Mouse (Mus musculus): ENCODE measurements around the gene Gal3st2b. TPM values are rescaled to one million over a fixed set of nuclear protein-coding genes. Genes with fewer than 3 reads are reported as not detected.
"Not testable (repeated sequence)": the region's sequence is repeated elsewhere in the genome, so short reads cannot be mapped to it uniquely, and the experiment has no call there.

The Gal3st2b gene
- polyA plus RNA-seq, 1 experiment: 0.30 TPM

GRCm38 (mm10) chr1:93980932-93981331 lies 62.8 kb downstream of the Gal3st2b start:
- DNase-seq (ENCODE audit: low read depth): not testable (repeated sequence)

GRCm38 (mm10) chr1:93986167-93986566 lies 68.1 kb downstream of the Gal3st2b start:
- no peak for DNase-seq (ENCODE audit: low read depth)

- no peak for DNase-seq (ENCODE audit: low read depth)
Measured at GRCm38 (mm10) chr1:93988786-93989185, 70.7 kb downstream of the Gal3st2b start.

GRCm38 (mm10) chr1:93990209-93990608 lies 72.1 kb downstream of the Gal3st2b start, which contains the start of gene Gal3st2c:
Gal3st2c (plus strand) TSS chr1:93990509.
- not testable (repeated sequence) for DNase-seq (ENCODE audit: low read depth)

- not testable (repeated sequence) for DNase-seq (ENCODE audit: low read depth)
Measured at GRCm38 (mm10) chr1:93991068-93991467, 73.0 kb downstream of the Gal3st2b start.

- not testable (repeated sequence) for DNase-seq (ENCODE audit: low read depth)
Measured at GRCm38 (mm10) chr1:93991491-93991890, 73.4 kb downstream of the Gal3st2b start.

Other genes starting within 250 kb of the Gal3st2b start
- gene Bok, start 232.7 kb upstream of the Gal3st2b start, polyA plus RNA-seq (2012; rRNA removed): 41.9 and 48.6 TPM in 2 replicates
- 49.6 and 60.7 TPM in 2 replicates for gene Atg4b, start 166.8 kb upstream of the Gal3st2b start, polyA plus RNA-seq (2012; rRNA removed)
- gene Thap4, start 163.4 kb upstream of the Gal3st2b start, polyA plus RNA-seq (2012; rRNA removed): 35.5 and 39.0 TPM in 2 replicates
- gene Dtymk, start 116.4 kb upstream of the Gal3st2b start, polyA plus RNA-seq (2012; rRNA removed): 44.9 and 49.2 TPM in 2 replicates
- gene Ing5, start 114.3 kb upstream of the Gal3st2b start, polyA plus RNA-seq (2012; rRNA removed): 7.4 and 9.7 TPM in 2 replicates
- 27.7 and 27.8 TPM in 2 replicates for gene D2hgdh, start 93.4 kb upstream of the Gal3st2b start, polyA plus RNA-seq (2012; rRNA removed)
- 0.51 TPM in 1 of 2 replicates, not detected in the other for gene Gal3st2, start 57.0 kb upstream of the Gal3st2b start, polyA plus RNA-seq (2012; rRNA removed)
- gene Gal3st2c, start 72.2 kb downstream of the Gal3st2b start, polyA plus RNA-seq (2012; rRNA removed): 0.01 and 0.05 TPM in 2 replicates
- not detected in 2 replicates for gene Neu4, start 102.1 kb downstream of the Gal3st2b start, polyA plus RNA-seq (2012; rRNA removed)
- gene Pdcd1, start 134.2 kb downstream of the Gal3st2b start, polyA plus RNA-seq (2012; rRNA removed): 0.18 TPM in 1 of 2 replicates, not detected in the other